Mouse (Mus musculus): ENCODE results near the gene Rbp2.
A peak's percentile ranks its signal among the peaks of the same experiment; 100 is the strongest.

The Rbp2 gene

GRCm38 (mm10) chr9:98485815-98486214 is at the start of gene Rbp2:
Rbp2 (plus strand) TSS chr9:98486115.
- no peak for DNase-seq (ENCODE audit: low read depth)

GRCm38 (mm10) chr9:98437819-98438218 is 48.1 kb upstream of the Rbp2 start:
- no peak for DNase-seq (ENCODE audit: low read depth)

DNA sequence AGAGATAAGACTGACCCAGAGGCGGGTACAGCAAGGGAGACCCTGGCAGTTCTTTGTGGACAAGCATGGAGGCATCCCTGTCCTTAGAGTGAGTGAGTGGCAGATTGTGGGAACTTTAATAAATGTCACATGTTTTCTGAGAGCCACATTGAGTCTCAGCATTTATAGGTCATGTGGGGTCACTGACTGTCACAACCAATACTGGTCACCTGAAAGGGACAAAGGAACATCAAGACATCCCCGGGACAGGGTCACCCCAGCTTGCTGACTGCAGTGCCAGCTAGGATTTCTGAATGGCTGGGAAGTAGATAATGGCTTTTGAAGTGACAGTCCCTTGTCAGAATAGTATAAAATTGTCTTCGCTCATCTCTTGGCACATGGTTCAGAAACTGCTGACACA is 46.8 kb upstream of the Rbp2 start:
- DNase-seq (ENCODE audit: low read depth): no peak

DNA sequence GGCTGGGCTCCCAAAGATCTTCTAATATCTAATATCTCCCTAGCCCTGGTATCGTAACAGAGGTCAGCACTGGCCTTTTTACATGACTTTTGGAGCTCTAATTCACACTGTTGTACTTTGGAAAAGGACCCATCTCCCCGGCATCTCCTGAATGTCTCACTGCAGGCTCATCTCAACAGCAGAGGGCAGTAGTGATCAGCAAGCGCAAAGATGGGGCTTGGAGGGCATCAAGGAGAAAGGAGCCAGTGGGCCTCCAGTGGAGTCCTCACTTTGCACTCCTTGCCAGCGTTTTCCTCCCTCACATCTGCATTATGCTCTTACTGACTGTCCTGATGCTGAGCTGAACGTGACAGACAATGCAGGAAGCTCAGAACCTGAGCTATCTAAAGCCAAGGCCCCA is 43.3 kb upstream of the Rbp2 start:
- peak; percentile 70 for DNase-seq (ENCODE audit: low read depth)

DNA sequence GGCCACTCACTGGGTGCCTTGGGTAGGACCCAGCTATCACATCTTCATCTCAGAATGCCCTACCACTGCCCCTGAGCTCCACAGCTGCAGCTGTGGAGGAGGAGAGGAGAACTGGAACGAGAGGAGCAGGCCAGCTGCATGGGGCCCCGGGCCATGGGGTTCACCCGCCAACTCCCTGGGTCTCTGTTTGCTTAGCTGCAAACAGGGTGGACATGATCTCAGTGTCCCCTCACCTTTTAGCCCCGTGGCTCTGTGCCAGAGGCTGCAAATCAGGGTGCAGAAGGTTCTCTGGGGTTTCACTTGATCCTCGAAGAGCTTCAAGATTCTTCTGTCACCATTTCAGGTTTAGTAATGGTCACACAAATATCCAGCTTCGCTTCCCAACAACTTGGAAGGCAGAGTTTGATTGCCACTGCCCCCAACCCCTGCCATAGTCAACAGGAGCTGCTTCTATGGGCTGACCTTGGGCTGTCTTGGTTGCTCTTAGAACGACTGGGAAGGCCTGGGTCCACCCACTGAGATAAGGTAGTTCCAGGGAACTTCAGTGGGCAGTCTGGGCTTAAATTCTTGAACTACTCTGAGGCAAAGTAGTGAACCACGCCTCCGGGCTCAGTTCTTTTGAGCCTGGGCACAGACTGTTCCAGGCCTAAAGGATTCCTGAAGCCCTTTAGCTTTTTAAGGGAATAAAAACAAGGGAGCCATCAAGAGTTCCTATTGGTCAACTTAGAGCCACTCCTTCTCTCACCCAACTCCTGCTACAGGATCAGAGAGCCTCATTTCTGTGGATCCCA is 40.4 kb upstream of the Rbp2 start:
- DNase-seq (ENCODE audit: low read depth): no peak

DNA sequence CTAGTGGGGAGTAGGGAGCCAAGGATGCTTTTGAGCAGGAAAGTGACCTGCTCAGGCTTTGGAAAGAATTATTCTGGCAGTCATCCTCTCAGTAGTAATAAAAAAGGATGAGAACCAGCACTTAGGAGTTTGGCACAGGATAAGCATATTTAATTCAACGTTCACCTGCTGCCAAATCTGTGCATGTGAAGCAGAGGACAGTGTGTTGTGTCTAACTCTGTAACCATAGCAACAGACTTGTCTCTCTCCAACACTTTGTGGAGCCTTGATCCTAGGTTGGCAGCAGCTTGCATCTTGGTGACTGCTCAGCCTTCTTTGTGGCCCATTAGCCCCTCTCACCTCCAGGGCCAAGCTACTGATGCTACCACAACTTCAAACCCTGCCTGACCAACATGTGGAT is 34.9 kb upstream of the Rbp2 start:
- no peak for DNase-seq (ENCODE audit: low read depth)

DNA sequence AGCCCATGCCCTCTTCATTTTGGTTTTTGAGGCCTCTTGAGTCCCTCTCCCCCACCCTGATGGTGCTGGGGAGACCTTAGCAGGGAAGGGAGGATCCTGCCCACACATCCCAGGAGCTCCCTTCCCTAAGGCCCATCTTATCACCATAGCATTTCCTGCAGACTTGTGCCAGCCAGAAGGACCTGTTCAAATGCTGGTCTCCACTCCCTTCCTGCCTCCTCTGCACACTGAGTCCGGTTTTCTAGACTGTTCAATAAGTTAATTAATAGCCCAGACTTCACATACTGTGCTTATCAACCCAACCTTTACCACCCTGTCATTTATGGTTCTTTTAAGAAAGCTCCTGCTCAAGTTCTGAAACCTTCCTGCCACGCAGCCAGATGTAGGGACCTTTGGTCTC is 19.2 kb upstream of the Rbp2 start:
- no peak for DNase-seq (ENCODE audit: low read depth)

DNA sequence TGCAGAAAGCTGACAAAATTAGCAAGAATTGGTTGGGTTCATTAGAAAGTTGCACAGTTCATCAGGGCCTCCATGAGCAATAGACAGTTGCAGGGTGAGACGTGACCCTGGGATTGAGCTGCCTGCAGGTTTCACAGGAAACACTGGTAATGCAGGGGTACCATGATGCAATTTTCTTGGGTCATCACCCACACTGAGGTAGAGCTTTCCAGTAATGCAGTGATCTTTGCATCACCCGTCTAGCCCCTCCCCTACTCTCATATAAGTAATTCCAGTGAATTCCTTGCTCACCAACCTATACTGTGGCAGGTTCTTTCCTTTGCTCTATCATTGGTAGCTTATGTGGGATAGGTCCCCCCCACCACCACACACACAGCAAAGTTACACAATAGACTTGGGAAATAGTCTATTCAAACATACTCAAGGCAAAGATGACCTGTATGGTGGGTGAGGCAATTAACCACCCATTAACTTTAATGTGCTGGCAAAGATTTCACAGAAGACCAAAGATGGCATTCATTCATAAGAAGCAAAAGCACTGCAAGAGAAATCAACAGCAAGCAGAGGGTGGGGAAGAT is 5.7 kb upstream of the Rbp2 start:
- DNase-seq (ENCODE audit: low read depth): no peak

DNA sequence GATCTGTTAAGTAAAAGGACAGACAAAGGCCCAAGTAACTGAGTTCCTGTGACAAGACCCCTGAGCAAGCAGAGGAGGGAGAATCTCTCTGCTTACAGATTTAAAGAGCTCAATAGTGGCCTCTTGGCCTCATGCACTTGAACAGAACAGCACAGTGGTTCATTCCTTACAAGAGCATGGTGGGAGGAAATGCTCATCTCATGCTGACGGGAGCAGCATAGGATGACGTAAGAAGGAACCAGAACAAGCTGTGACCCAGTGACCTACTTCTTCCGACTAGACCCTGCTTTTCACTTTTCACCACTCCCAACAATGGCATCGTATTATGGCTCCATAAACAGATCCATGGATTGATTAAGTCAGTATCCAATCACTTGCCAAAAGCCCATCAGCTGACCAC is 3.7 kb upstream of the Rbp2 start:
- no peak for DNase-seq (ENCODE audit: low read depth)

- no peak for DNase-seq (ENCODE audit: low read depth)
These were observed 895 bp upstream of the Rbp2 start for GRCm38 (mm10) chr9:98485020-98485419.

- no peak for DNase-seq (ENCODE audit: low read depth)
These were observed 1.4 kb downstream of the Rbp2 start for GRCm38 (mm10) chr9:98487273-98487672.

DNA sequence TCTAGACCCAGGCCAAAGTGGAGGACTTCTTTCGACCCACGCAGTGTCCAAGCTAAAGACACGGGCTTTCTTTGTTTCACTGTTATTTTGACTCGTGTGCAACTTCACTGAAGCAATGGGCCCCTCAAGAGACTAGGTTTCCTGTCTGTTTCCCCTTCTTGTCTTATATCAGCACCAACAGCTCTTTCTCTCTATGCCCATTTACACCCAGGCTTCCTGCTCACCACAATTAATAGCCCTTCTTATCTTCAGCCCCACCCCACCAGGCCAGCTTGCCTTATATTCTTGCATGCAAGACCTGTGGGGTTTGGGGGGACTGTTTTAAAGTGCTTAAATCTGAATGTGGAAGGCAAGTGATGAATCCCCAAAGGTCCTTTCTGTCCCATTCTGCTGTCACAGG is 3.6 kb downstream of the Rbp2 start:
- DNase-seq (ENCODE audit: low read depth): no peak

GRCm38 (mm10) chr9:98490128-98490527 is 4.2 kb downstream of the Rbp2 start:
- DNase-seq (ENCODE audit: low read depth): peak; percentile 54

DNA sequence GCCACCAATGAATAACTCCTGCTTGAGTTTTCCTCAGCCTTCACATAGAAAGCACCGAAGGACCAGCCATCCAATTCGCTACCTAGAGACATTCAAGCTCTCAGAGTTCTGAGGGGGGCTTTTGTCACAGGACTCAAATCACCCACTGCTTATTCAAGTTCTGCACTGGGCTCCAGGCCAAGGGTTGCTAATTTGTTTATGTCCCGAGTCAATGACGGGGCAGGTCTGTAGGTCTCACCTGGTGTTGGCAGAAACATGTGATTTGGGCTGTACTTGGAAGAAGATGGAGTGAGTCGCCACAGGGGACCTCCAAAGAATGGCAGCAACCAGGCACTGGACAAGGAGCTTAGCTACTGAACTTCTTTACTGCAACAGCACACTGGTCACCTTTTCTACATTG is 5.2 kb downstream of the Rbp2 start:
- DNase-seq (ENCODE audit: low read depth): no peak

DNA sequence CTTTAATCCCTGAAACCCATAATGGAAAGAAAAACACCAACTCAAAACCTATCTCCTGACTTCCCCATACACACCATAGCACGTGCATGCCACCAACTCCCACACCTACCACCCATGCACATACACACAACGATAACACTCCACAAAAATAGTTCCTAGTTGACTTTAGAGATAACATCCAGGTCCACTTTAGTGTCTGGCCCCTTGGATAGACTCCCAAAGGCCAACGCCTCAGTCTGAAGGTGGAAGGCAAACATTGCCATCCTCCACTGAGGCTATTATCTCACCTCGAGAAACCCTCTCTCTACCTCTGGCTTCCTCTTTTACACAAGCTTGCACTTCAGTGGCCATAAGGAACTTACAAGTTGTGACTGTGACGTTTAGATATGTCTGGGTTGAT is 6.3 kb downstream of the Rbp2 start:
- DNase-seq (ENCODE audit: low read depth): no peak

- DNase-seq (ENCODE audit: low read depth): no peak
These were observed 6.9 kb downstream of the Rbp2 start for GRCm38 (mm10) chr9:98492821-98493220.

DNA sequence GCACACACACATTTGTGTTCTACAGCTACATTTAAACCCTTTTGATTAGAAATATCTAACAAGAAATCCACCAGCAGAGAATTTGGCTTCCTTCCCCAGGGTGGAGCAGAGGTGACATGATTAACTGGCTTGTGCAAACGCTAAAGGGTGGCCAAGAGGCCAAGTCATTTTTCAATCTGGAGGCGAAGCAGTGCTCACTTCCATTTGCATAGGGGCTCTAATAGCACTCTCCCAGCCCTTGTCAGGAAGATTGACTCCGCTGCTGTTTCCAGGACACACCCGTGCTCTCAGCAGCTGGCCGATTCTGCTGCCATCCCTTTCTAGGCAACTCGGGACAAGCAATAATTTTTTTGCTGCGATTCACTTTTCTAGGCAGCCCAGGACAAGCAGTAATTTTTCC is 11.2 kb downstream of the Rbp2 start:
- peak; percentile 78 for DNase-seq (ENCODE audit: low read depth)

- no peak for DNase-seq (ENCODE audit: low read depth)
These were observed 12.1 kb downstream of the Rbp2 start for GRCm38 (mm10) chr9:98497990-98498389.

- peak; percentile 46 for DNase-seq (ENCODE audit: low read depth)
These were observed 12.9 kb downstream of the Rbp2 start for GRCm38 (mm10) chr9:98498717-98499268.

GRCm38 (mm10) chr9:98499601-98500000 is 13.7 kb downstream of the Rbp2 start:
- peak; percentile 78 for DNase-seq (ENCODE audit: low read depth)

DNA sequence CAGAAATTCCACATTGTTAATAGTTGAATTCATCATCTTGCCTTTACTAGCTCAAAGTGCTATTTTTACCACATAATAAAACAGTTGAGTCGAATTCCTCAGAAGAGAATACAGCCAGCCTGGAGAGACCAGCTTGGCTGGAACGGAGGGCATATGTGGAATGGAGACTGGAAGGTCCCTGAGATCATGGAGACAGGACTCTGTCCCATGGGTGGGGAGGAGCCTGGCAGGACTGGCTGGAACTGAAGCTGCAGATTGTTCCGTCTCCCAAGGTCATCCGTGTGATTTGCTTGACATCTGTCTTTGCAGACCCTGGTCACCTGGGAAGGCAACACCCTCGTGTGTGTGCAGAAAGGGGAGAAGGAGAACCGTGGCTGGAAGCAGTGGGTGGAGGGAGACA is 21.6 kb downstream of the Rbp2 start:
- DNase-seq (ENCODE audit: low read depth): no peak

GRCm38 (mm10) chr9:98510363-98511055 is 24.6 kb downstream of the Rbp2 start:
- DNase-seq (ENCODE audit: low read depth): peak; percentile 75

GRCm38 (mm10) chr9:98523872-98524271 is 38.0 kb downstream of the Rbp2 start:
- DNase-seq (ENCODE audit: low read depth): no peak
